Mouse (Mus musculus): ENCODE results near the gene Clcn1.

Gene Clcn1

GRCm38 (mm10) chr6:42309816-42310378 is 23.4 kb downstream of the Clcn1 start:
- no peak for DNase-seq

- DNase-seq, result no peak
These were observed 24.1 kb downstream of the Clcn1 start for GRCm38 (mm10) chr6:42310427-42311053.

DNA sequence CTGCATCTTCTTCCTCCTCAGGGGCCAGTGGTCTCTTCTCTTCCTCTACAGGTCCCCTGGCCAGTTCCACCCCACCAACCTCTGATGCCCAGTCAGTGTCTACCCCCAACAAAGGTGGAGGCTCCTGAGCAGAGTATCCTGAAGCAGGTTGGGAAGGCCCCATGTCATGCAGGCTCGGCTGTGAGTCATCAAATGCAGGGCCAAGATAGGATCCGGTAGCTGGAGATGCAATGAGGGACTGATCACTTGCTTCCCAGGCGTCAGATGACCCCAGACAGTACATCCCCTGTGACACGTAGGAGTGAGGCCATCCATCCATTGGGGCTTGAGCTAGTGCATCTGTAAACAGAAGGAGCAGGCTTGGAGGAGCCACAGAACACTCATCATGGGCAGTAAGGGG is 31.8 kb downstream of the Clcn1 start:
- DNase-seq, result no peak

GRCm38 (mm10) chr6:42323371-42324066 is 37.0 kb downstream of the Clcn1 start:
- DNase-seq, result no peak

DNA sequence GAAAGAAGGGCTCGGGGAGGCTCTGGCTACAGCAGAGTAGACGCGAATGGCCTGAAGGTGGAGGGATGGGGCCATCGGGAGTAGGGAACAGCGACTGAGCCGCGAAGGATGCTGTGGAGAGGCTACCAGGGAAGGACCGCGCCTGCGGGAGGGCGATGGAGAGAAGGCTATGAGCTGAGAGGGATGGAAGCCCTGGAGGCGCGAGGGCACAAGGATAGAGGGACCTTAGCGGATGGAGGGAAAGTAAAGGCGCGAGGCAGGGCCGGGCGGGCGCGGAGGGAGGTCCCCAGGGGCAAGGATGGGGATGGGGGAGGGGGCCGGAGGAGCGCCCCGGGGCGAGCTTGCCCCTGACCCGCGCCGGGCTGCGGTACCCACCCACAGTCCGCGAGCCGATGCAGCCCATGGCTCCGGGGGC is 37.6 kb downstream of the Clcn1 start:
- peak; percentile 47 for DNase-seq

DNA sequence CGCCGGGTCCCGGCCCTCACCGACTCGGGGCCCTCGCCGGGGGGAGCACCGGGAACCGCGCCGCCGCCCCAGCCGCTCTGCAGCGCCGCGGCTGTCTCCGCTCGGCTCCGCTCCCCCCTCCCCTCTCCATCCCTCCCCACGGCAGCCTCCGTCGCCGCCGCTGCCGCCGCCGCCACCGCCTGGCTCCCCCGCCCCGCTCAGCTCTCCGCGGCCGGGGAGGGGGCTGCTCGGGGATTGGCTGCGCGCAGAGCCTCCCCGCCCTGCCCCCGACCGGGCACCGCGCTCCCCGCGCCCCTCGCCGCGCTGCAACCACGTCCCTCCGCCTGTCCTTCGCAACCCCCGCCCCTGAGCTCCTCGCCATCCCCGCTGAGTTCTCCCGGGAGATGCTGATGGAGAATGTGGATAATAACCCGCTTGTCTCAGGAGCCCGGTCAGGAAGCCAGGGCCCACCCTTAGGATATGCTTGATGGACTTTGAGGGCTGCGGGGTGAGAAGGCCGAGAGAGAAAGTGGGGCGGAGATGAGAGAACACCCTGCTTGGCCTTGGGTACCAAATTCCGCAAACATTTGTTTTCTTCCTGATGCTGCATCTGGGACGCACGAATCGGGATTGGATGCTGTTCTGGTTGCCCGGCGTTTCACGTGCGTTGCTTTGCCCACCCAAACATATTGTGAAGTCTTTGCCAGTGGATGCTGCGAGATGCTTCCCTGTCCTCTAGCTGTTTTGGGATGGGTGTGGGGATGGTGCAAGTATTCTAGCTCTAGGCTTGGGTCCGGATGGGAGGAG is 38.2 kb downstream of the Clcn1 start, which contains the start of gene Fam131b:
Gene Fam131b (minus strand): TSS at position 162 of the 786 bp plus-strand sequence.
- DNase-seq, result peak; percentile 86

GRCm38 (mm10) chr6:42325268-42325609 is 38.8 kb downstream of the Clcn1 start:
- DNase-seq, result peak; percentile 79

GRCm38 (mm10) chr6:42326509-42326908 is 40.0 kb downstream of the Clcn1 start:
- DNase-seq, result no peak

DNA sequence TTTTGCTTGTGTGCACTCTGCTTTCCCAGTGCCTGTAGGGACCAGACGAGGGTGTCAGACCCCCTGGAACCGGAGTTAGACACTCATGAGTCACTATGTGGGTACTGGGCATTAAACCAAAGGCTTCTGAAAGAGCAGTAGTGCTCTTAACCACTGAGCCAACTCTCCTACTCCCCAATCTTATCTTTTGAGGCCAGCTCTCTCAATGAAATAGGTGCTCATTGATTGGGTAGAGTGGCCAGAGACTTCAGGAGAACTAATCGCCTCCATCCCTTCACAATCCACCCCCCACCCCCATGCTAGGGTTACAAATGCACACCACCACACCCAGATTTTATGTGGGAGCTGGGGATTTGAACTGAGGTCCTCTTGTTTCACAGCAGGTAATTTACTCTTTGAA is 42.3 kb downstream of the Clcn1 start:
- DNase-seq, result no peak

DNA sequence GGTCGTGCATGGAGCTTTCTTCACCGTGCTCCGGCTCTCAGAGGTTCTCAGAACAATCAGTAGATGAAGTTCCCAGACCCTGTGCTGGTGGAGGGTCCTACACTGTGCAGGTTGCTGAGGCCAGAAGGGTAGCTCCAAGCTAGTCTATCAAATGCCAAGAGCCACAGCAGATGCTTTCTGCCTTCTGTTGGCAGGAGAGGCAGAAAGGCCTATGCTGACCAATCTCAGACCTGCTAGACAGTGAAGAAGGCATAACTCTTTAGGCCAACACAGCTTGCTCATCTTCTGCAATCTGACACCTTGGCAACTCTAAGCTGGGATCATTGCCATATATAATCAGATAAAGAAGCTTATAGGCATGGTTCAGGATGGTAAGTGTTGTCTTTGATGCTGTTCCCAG is 43.7 kb downstream of the Clcn1 start:
- DNase-seq, result no peak

DNA sequence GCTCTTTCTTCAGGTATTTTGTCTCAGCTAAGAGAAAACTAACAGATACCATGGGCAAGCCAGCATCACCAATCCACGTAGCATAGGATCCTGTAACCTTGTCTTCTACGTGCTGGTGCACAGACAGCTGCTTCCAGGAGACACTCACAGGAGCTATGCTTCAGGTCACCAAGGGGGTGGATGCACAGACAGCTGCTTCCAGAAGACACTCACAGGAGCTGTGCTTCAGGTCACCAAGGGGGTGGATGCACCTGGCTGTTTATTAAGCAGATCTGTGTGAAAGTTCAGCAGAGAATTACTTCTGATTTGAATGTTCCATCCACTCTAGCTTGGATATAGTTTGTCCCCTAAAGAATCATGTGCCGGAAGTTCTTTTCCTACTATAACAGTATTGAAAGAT is 44.5 kb downstream of the Clcn1 start:
- no peak for DNase-seq

DNA sequence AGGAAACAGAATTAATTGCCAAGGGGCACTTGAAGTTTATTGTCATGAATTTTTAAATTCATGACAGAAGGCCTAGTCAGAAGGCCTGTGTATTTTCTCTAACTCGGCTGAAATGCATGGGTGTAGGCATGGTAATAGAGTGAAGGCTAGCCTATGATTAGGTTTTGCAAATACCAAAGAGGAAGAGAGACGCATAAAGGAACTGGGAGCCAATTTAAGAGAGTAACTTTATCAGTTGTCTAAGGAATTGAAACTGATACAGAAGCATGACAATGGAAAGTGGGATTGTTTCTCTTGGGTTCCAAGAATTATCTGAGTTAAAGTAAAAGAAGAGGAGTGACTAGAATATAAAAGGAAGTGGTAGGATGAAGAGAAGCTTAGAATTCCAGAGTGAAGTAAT is 52.7 kb downstream of the Clcn1 start:
- DNase-seq, result no peak

GRCm38 (mm10) chr6:42339981-42340380 is 53.5 kb downstream of the Clcn1 start:
- no peak for DNase-seq

GRCm38 (mm10) chr6:42342171-42342570 is 55.7 kb downstream of the Clcn1 start:
- no peak for DNase-seq

DNA sequence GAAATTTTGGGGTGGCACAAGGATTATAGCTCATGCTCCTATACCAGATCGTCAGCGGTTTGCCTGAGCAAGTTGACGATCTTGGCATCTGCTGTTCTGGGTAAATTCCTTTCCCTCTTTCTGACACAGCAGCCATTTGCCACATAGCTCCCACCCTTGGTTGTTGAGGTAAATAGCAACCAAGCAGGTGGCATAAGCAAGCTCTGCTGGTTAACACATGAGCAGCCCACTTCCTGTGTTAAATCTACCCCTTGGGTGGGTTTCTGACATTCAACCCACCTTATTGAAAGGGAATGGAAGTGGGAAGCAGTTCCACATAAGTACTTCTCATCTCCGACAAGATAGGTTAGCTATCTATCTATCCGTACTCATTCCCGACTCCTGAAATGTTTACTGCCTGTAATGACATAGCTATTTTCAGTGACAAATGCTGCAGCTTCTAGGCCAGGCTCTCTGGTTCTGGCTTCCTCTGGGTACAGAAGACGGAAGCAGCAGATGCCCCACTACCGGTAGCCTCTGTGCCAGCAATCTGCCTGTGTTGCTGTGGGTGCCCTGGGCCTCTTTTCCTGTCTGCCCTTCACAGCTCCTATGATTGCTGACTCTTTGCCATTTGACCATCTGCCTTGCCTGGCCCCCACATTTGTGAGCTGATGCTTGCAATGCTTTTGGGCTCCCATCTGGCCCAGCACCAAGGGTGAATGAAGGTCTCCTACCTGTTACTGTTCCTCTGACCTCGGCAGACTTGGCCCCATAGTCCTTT is 57.1 kb downstream of the Clcn1 start:
- DNase-seq, result no peak

DNA sequence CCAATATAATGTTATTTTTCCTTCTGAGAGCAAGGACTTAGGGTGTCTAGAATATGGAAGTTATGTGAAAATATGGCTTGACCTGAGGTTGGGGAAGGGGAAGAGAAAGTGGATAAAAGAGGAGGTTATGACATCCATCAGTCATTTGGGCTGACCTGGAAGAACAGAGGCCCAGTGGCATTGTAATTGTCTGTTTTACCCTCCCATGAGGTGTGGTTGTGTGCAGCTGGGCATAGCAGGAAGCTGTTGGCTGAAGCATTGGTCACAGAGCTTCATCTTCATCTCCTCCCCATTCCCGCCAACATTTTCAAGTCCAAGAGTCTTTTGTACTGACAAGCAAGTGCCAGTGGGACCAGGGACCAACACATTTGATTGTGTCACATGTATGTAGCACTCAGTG is 57.8 kb downstream of the Clcn1 start:
- no peak for DNase-seq

DNA sequence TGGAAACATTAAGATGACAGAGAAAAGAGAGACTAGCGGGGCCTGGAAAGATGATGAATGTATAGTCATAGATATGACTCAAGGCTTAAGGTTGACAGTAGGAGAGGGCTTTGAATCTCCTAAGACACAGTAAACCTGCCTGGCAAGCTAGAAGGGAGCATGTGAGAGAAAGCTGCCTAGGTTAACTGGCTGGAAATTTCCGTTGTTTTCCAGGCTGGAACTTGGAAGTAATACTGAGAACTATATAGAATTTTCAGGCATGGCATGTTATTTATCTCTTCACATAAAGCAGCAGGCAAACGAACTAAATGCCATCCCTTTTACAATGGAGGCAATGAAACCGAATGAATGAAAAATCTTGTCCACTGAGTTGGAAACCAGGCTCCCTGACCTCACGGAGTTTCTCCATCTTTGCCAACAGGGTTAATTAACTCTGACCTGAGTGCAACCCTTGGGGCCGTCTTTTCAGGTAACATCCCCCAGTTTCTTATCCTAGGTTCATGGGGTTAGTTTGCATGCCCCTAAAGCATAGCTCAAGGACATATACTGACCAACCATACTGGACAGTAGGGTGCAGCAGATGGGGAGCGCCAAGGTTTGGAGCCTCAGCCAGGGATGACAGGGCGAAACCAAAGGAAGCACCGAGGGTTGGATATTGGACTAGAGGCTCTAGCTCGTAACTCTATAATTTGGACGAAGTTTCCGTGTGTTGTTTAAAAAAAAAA is 62.0 kb downstream of the Clcn1 start:
- no peak for DNase-seq

- peak; percentile 61 for DNase-seq
These were observed 62.5 kb downstream of the Clcn1 start for GRCm38 (mm10) chr6:42349006-42349425.

DNA sequence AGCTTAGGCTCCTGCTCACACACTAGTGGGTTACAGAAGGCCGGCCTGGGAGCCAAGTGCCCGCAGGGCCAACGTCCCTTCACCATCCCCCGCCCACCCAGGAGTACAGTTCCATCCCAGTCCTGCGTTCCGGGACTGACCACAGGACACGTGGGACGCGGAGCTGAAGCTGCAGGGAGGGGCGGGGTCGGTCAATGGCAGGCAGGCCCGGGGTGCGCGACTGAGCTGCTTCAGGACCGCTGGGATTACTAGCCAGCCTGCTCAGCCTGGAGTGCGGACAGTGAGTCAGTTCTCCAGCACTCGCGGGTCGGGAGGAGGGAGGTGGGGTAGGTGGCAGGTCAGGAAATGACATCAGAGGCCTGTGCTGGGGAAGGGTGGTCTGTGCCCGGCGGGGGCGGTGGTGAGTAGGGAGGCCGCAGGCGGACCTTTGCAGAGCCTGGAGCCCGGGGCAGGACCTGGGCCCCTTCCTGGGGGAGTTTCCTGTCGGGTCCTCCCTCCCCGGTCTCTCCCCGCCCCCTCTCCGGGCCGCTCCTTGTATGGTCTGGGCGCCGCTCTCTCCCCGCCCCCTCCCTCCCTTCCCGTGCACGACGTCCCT is 63.0 kb downstream of the Clcn1 start, which contains the start of gene Zyx:
Gene Zyx (plus strand): TSS at position 205 of the 595 bp plus-strand sequence.
- peak; percentile 82 for DNase-seq

DNA sequence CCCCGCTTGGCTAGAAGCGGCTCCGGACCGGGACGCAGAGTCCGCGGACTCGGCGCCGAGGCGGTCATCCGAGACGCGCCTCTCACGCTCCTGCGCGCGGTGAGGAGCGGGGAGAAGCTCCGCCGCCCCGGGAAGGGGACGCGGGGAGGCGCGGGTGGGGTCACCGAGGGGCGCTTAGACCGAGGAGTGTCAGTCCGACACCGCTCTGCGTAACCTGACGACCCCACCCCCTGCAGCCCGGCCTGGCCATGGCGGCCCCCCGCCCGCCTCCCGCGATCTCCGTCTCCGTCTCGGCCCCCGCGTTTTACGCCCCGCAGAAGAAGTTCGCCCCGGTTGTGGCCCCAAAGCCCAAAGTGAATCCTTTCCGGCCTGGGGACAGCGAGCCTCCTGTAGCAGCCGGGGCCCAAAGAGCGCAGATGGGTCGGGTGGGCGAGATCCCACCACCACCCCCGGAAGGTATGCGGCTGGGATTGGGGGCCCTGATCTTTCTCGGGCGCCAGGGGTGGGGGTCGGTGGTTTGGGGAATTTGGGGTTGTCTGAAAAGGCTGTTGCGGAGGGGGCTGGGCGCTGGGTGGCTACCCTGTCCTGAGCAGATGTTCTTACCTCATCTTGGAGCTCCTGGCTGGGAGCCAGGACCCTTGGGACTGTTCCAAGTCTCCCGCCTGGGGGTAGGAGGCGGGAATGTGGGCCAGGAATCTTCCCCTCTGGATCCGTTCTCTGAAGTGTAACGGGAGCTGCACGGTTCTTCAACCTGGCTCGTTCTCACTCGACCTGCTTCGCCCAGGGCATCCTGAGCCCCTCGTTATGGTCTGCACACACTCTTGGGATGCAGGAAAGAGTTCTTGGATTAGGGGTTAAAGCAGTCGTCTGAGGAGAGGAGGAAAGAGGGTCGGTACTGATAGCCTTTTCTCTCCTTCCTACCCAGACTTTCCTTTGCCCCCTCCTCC is 63.8 kb downstream of the Clcn1 start:
- peak; percentile 66 for DNase-seq
